Mouse (Mus musculus): Measurements from ENCODE around the gene Srcin1.
A peak's percentile ranks its signal among the peaks of the same experiment; 100 is the strongest.

Gene Srcin1

GRCm38 (mm10) chr11:97556569-97557408 lies 19.2 kb downstream of the Srcin1 start:
- DNase-seq (ENCODE audit: low spot score), result peak; percentile 40

- DNase-seq (ENCODE audit: low spot score), result no peak
These were observed 20.8 kb downstream of the Srcin1 start for GRCm38 (mm10) chr11:97555144-97555543.

GRCm38 (mm10) chr11:97552151-97552550 lies 23.8 kb downstream of the Srcin1 start:
- no peak for DNase-seq (ENCODE audit: low spot score)

GRCm38 (mm10) chr11:97548757-97549156 lies 27.2 kb downstream of the Srcin1 start:
- DNase-seq (ENCODE audit: low spot score), result no peak

- no peak for DNase-seq (ENCODE audit: low spot score)
These were observed 27.9 kb downstream of the Srcin1 start for GRCm38 (mm10) chr11:97547957-97548706.

- DNase-seq (ENCODE audit: low spot score), result no peak
These were observed 29.1 kb downstream of the Srcin1 start for GRCm38 (mm10) chr11:97546804-97547411.

GRCm38 (mm10) chr11:97545808-97546560 lies 30.0 kb downstream of the Srcin1 start:
- no peak for DNase-seq (ENCODE audit: low spot score)

- DNase-seq (ENCODE audit: low spot score), result no peak
These were observed 32.1 kb downstream of the Srcin1 start for GRCm38 (mm10) chr11:97543883-97544282.

GRCm38 (mm10) chr11:97543181-97543733 lies 32.7 kb downstream of the Srcin1 start:
- peak; percentile 70 for DNase-seq (ENCODE audit: low spot score)

GRCm38 (mm10) chr11:97542171-97543150 lies 33.5 kb downstream of the Srcin1 start:
- DNase-seq (ENCODE audit: low spot score), result no peak

- DNase-seq (ENCODE audit: low spot score), result no peak
These were observed 35.4 kb downstream of the Srcin1 start for GRCm38 (mm10) chr11:97540604-97541003.

- DNase-seq (ENCODE audit: low spot score), result no peak
These were observed 35.9 kb downstream of the Srcin1 start for GRCm38 (mm10) chr11:97540136-97540535.

- no peak for DNase-seq (ENCODE audit: low spot score)
These were observed 36.4 kb downstream of the Srcin1 start for GRCm38 (mm10) chr11:97539622-97540021.

- no peak for DNase-seq (ENCODE audit: low spot score)
These were observed 38.4 kb downstream of the Srcin1 start for GRCm38 (mm10) chr11:97537580-97538089.

GRCm38 (mm10) chr11:97536835-97537579 lies 39.0 kb downstream of the Srcin1 start:
- no peak for DNase-seq (ENCODE audit: low spot score)

GRCm38 (mm10) chr11:97536083-97536747 lies 39.8 kb downstream of the Srcin1 start:
- DNase-seq (ENCODE audit: low spot score), result no peak

- DNase-seq (ENCODE audit: low spot score), result no peak
These were observed 40.3 kb downstream of the Srcin1 start for GRCm38 (mm10) chr11:97535660-97536059.

GRCm38 (mm10) chr11:97535308-97535630 lies 40.7 kb downstream of the Srcin1 start:
- no peak for DNase-seq (ENCODE audit: low spot score)
